Mouse (Mus musculus) embryo, embryonic 11 days (tissue): ENCODE data around the gene Zfp748.

ENCODE experiments used
- DNase-seq: peaks from one replicate; pipeline ENCODE4 v3.0.0-alpha.2; 2015

The Zfp748 gene

DNA sequence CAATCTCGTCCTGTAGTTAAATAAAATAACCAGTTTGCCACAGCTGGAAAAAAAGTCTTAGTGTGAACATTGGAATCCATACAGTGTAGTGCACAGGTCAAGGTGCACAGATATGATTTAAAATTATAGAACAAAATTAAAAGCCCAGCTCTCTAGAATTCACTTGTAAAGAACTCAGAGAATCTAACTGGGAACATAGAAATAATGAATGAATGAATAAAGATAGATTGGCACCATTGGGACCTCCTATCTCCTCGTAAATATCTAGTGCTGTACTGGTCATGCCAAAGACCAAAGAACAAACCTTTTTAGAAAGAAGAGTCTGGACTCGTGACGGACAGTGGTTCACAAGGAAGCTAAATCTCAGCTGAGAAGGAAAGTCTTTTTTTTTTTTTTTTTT lies at the start of gene Zfp748:
TSS of gene Zfp748 (minus strand) at position 101 of the 400 bp plus-strand sequence.
- no peak for DNase-seq

- DNase-seq: no peak
These were observed 19.1 kb upstream of the Zfp748 start for GRCm38 (mm10) chr13:67572591-67573189.

DNA sequence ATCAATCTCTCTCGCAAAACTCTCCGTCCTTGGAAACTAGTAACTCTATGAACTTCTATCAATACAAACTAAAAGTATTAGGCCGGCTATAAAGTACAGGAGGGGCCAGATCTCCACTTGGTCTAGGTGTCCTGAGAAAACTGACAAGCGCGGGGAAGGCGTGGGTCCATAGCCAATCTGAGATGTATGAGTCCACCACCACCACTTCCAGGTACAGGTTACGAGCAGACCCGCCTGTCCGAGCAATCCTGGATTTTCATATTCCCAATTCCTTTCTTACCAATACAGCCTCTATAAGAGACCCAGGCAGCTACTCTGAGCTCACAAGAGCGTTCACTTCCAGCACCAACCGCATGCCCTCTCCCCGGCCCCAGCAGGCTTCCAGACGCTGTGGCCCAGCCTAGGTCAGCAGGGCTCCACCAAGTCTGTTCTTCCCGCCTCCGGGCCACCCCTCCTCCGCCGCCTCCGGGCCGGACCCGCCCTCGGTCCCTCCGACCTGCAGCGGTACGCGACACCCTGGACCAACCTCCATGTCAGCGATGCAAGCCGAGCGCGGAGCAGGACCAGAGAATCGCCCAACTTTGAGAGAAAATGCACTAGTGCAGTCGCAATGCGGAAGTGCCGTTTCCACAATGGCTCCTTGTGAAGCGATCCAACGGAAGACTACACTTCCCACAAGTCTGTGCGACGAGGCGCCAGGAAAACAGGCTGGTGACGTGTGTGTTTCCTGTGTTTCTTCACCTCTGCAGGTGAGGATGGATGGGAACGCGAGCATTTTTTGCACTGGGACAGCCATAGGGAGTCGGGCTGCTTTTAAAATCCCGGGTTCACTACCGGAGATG lies 904 bp downstream of the Zfp748 start:
- DNase-seq: peak; percentile 93

GRCm38 (mm10) chr13:67545941-67546340 lies 7.7 kb downstream of the Zfp748 start:
- DNase-seq: no peak

- no peak for DNase-seq
These were observed 26.4 kb downstream of the Zfp748 start for GRCm38 (mm10) chr13:67527049-67527730.

- DNase-seq: peak; percentile 95
These were observed 27.7 kb downstream of the Zfp748 start, which contains the start of the genes Gm26965 and Zfp87 for GRCm38 (mm10) chr13:67525753-67526410. Gene Gm26965, minus strand, starts transcription at chr13:67526151. Gene Zfp87, minus strand, starts transcription at chr13:67526177.

DNA sequence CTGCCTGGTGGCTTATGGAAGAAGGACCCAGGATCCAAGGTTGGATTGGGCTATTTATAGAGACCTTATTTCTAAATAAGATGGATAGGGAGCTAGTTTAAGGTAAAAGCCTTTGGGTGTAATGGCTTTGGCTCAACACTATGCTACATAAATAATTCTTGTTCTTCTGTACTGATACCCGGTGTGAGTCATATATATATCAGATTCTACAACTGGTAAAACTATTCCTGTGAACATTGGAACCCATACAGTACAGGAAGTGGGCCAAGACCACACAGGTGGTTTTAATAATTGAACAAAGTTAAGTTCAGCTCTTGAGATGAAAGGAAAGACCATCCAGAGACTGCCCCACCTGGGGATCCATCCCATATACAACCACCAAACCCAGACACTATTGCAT lies 52.7 kb downstream of the Zfp748 start:
- no peak for DNase-seq

DNA sequence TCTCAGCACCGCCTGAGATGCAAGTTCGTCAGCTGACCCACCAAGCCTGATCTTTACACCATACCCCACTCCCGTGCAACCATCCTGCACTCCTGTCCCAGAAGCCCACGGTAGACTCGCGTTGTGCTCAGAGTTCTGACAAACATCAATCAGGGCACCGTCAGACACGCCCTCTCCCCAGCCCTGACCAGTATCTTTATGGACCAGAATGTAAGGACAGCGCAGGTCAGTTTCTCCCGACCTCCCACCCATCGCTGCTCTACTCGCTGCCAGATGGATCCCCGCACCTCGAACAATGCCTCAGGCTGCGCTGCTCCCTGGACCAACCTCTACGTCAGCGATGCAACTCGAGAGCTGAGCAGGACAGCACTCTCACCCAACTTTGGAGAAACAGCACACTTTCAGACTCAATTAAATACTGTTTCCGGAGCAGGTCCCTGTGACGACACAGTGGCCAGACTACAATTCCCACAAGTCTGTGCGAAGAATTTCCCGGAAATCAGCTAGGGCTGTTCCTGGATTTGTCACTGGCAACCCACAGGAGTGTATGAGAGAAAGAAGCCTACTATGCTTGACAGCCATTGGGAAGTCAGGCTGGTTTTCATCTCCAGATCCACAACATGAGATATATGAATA lies 53.4 kb downstream of the Zfp748 start, which contains the start of gene Zfp58:
TSS of gene Zfp58 (minus strand) at position 472 of the 636 bp plus-strand sequence.
- DNase-seq: peak; percentile 92

GRCm38 (mm10) chr13:67495631-67496030 lies 58.0 kb downstream of the Zfp748 start:
- DNase-seq: no peak
